Mouse (Mus musculus): ENCODE measurements around the gene Ppp2r3d. TPM values are rescaled to one million over a fixed set of nuclear protein-coding genes. Genes with fewer than 3 reads are reported as not detected.

The Ppp2r3d gene
- polyA plus RNA-seq, 1 experiment from 2014 or later: 136 TPM

GRCm38 (mm10) chr9:124438686-124439346 is 37.9 kb downstream of the Ppp2r3d start:
- Histone ChIP-seq H3K27me3 (ENCODE audit: low read depth, poor library complexity, severe bottlenecking) (no peaks in the 10 kb centered on the region), H3K9me3 (replicated peaks) (peaks cover 38% of the 10 kb centered on the region), H3K27ac (replicated peaks) (no peak overlapping the region), H3K4me1 (no peaks in the 10 kb centered on the region), H3K36me3 (peaks cover 39% of the 10 kb centered on the region), H3K4me3 (no peak overlapping the region)
- peak; percentile 12 for DNase-seq (ENCODE audit: low spot score)
- 95% methylated on average over 19 of the region's 22 CpGs for WGBS

GRCm38 (mm10) chr9:124425411-124425885 is 51.2 kb downstream of the Ppp2r3d start:
- peaks cover 4% of the 10 kb centered on the region for H3K4me1 ChIP-seq
- DNase-seq (ENCODE audit: low spot score): peak; percentile 95
- H3K9me3 ChIP-seq (replicated peaks): no peaks in the 10 kb centered on the region
- H3K36me3 ChIP-seq: no peaks in the 10 kb centered on the region
- peak overlapping the region; percentile 97 for H3K27ac ChIP-seq (replicated peaks)
- H3K4me3 ChIP-seq: peak overlapping the region; percentile 76
- WGBS: under 1% methylated on average over 45 of the region's 47 CpGs
- H3K27me3 ChIP-seq (ENCODE audit: low read depth, poor library complexity, severe bottlenecking): no peaks in the 10 kb centered on the region

- no peaks in the 10 kb centered on the region for H3K36me3 ChIP-seq
- peak overlapping the region; percentile 76 for H3K4me3 ChIP-seq
- no peaks in the 10 kb centered on the region for H3K27me3 ChIP-seq (ENCODE audit: low read depth, poor library complexity, severe bottlenecking)
- peaks cover 4% of the 10 kb centered on the region for H3K4me1 ChIP-seq
- peak; percentile 98 for DNase-seq (ENCODE audit: low spot score)
- H3K9me3 ChIP-seq (replicated peaks): no peaks in the 10 kb centered on the region
- WGBS: under 1% methylated on average over 48 of the region's 48 CpGs
- peak overlapping the region; percentile 97 for H3K27ac ChIP-seq (replicated peaks)
Observed at GRCm38 (mm10) chr9:124424542-124425410, 51.9 kb downstream of the Ppp2r3d start.

GRCm38 (mm10) chr9:124424292-124424541 is 52.5 kb downstream of the Ppp2r3d start:
- peak overlapping the region; percentile 76 for H3K4me3 ChIP-seq
- no peaks in the 10 kb centered on the region for H3K9me3 ChIP-seq (replicated peaks)
- peak overlapping the region; percentile 97 for H3K27ac ChIP-seq (replicated peaks)
- peaks cover 4% of the 10 kb centered on the region for H3K4me1 ChIP-seq
- H3K27me3 ChIP-seq (ENCODE audit: low read depth, poor library complexity, severe bottlenecking): no peaks in the 10 kb centered on the region
- WGBS: under 1% methylated on average over 27 of the region's 27 CpGs
- no peaks in the 10 kb centered on the region for H3K36me3 ChIP-seq
- DNase-seq (ENCODE audit: low spot score): no peak

- Histone ChIP-seq H3K36me3 (no peaks in the 10 kb centered on the region), H3K4me1 (peaks cover 4% of the 10 kb centered on the region)
- peak; percentile 97 for DNase-seq (ENCODE audit: low spot score)
Observed at GRCm38 (mm10) chr9:124423552-124424291, 53.0 kb downstream of the Ppp2r3d start.

GRCm38 (mm10) chr9:124422900-124423551 is 53.7 kb downstream of the Ppp2r3d start:
- H3K36me3 ChIP-seq: no peaks in the 10 kb centered on the region
- under 1% methylated on average over 59 of the region's 59 CpGs for WGBS
- H3K9me3 ChIP-seq (replicated peaks): no peaks in the 10 kb centered on the region
- H3K27me3 ChIP-seq (ENCODE audit: low read depth, poor library complexity, severe bottlenecking): no peaks in the 10 kb centered on the region
- peaks cover 4% of the 10 kb centered on the region for H3K4me1 ChIP-seq
- H3K27ac ChIP-seq (replicated peaks): peak overlapping the region; percentile 97
- H3K4me3 ChIP-seq: peak overlapping the region; percentile 76
- peak; percentile 93 for DNase-seq (ENCODE audit: low spot score)

More at GRCm38 (mm10) chr9:124423552-124424291, 53.0 kb downstream of the Ppp2r3d start:
- Histone ChIP-seq H3K9me3 (replicated peaks) (no peaks in the 10 kb centered on the region), H3K27ac (replicated peaks) (peak overlapping the region; percentile 97), H3K4me3 (peak overlapping the region; percentile 76), H3K27me3 (ENCODE audit: low read depth, poor library complexity, severe bottlenecking) (no peaks in the 10 kb centered on the region)
- WGBS: under 1% methylated on average over 74 of the region's 74 CpGs

GRCm38 (mm10) chr9:124422427-124422826 is 54.3 kb downstream of the Ppp2r3d start:
- no peak for DNase-seq (ENCODE audit: low spot score)
- no peaks in the 10 kb centered on the region for H3K9me3 ChIP-seq (replicated peaks)
- WGBS: 5% methylated on average over 24 of the region's 25 CpGs

GRCm38 (mm10) chr9:124412921-124413320 is 63.8 kb downstream of the Ppp2r3d start:
- no peaks in the 10 kb centered on the region for H3K4me1 ChIP-seq
- H3K4me3 ChIP-seq: no peak overlapping the region
- DNase-seq (ENCODE audit: low spot score): no peak
- no peaks in the 10 kb centered on the region for H3K36me3 ChIP-seq
- no peak overlapping the region for H3K27ac ChIP-seq (replicated peaks)
- H3K9me3 ChIP-seq (replicated peaks): no peaks in the 10 kb centered on the region
- H3K27me3 ChIP-seq (ENCODE audit: low read depth, poor library complexity, severe bottlenecking): no peaks in the 10 kb centered on the region

More at GRCm38 (mm10) chr9:124422427-124422826, 54.3 kb downstream of the Ppp2r3d start:
- no peaks in the 10 kb centered on the region for H3K36me3 ChIP-seq
- H3K27ac ChIP-seq (replicated peaks): peak overlapping the region; percentile 97
- H3K4me1 ChIP-seq: peaks cover 4% of the 10 kb centered on the region
- H3K4me3 ChIP-seq: peak overlapping the region; percentile 76
- no peaks in the 10 kb centered on the region for H3K27me3 ChIP-seq (ENCODE audit: low read depth, poor library complexity, severe bottlenecking)

- 65% methylated on average over 1 of the region's 1 CpGs for WGBS
- no peak for DNase-seq (ENCODE audit: low spot score)
- H3K4me1 ChIP-seq: no peaks in the 10 kb centered on the region
Observed at GRCm38 (mm10) chr9:124411553-124411952, 65.1 kb downstream of the Ppp2r3d start.

GRCm38 (mm10) chr9:124408564-124408963 is 68.1 kb downstream of the Ppp2r3d start:
- Histone ChIP-seq H3K27me3 (ENCODE audit: low read depth, poor library complexity, severe bottlenecking) (no peaks in the 10 kb centered on the region), H3K36me3 (no peaks in the 10 kb centered on the region), H3K4me1 (no peaks in the 10 kb centered on the region), H3K4me3 (no peak overlapping the region), H3K27ac (replicated peaks) (no peak overlapping the region), H3K9me3 (replicated peaks) (no peaks in the 10 kb centered on the region)
- no peak for DNase-seq (ENCODE audit: low spot score)
- 63% methylated on average over 1 of the region's 1 CpGs for WGBS

More at GRCm38 (mm10) chr9:124411553-124411952, 65.1 kb downstream of the Ppp2r3d start:
- H3K36me3 ChIP-seq: no peaks in the 10 kb centered on the region
- no peak overlapping the region for H3K27ac ChIP-seq (replicated peaks)
- no peaks in the 10 kb centered on the region for H3K27me3 ChIP-seq (ENCODE audit: low read depth, poor library complexity, severe bottlenecking)
- H3K9me3 ChIP-seq (replicated peaks): no peaks in the 10 kb centered on the region
- no peak overlapping the region for H3K4me3 ChIP-seq
